Mouse (Mus musculus) right cerebral cortex, postnatal 10 days (tissue): ENCODE measurements around the gene Mfsd4b2.

Source experiments
- DNase-seq, 2 experiments: peaks; one replicate each; pipeline ENCODE4 v3.0.0; 2021; ENCODE audit warnings: low spot score in 2 of 2

Mfsd4b2 gene

DNA sequence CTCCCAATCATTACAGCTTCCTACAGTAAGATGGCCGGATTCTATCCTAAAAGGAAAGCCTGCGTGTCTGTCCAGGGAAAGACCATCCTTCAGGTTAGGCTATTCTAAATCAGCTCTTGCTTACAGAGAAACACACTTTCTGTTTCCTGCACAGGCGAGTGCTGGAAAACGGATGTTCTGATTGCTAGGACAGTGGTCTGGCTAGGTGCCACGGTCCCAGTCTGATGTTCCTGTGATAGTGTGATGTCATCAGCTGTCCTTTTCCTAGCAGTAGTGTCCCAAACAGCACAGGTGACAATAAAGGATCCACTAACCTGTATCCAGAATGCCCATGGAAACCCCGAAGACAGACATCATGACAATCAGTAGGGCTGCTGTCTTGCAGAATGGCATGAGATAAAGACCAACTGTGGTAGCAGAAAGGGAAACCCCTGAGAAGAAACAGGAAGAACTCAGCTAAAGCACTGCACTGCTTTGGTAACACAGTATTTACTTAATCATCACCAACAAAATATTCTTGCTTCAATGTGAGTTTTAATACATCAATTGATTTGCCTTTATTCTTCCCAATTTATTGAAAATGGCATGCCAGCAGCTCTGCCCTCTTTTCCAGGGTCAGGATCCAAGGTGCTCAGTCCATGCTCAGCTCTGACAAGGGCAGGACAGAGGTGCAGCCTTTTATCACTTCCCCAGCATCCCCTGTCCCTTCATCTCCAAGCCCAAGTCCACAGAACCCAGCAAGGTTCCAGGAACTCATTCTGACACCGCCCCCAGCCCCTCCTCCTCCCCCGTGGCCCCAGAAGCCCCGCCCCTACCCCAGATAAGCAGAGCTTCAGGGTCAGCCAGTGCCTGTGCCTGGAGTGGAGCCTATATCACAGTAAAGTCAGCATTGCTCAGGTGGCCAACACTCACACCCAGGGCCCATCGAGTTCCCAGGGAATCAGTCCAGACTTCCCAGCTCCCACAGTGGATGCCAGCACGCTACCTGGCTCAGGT lies 32.7 kb downstream of the Mfsd4b2 start:
- no peak for DNase-seq

GRCm38 (mm10) chr10:39888621-39889020 lies 38.1 kb downstream of the Mfsd4b2 start:
- DNase-seq = no peak
